ENCODE assay signal across 19 mouse cellular contexts in genomic region chr15:101210998-101211613, GRCm38 (mm10). TPM values are rescaled to one million over a fixed set of nuclear protein-coding genes. Genes with fewer than 3 reads are reported as not detected.
A peak's percentile ranks its signal among the peaks of the same experiment; 100 is the strongest.
DNase-seq lines count a peak whose midpoint lies in the region; ATAC-seq and TF ChIP-seq lines count a peak whose summit lies in the region.
"Had no signal": no experiment of that assay in that cellular context is flagged by ENCODE, and none has a peak within 500 bp of the region (broad histone marks: within the 10 kb centered on the region; RNA-seq: fewer than 3 reads in every experiment).

No protein-coding gene starts in this region.

- H3K4me1 ChIP-seq in embryonic facial prominence, embryonic 11.5 days (ENCODE audit: control insufficient read depth, insufficient read depth, low read length) = no peaks in the 10 kb centered on the region
- no peaks in the 10 kb centered on the region for H3K4me1 ChIP-seq in embryonic facial prominence, embryonic 10.5 days
- peaks cover 10% of the 10 kb centered on the region; the same call in 1 of the 2 replicates for H3K4me1 ChIP-seq in kidney, adult 2 months (ENCODE audit: control insufficient read depth, insufficient read depth, low read length)
- H3K4me1 ChIP-seq: limb, embryonic 10.5 days; neural tube, embryonic 15.5 days had no signal

- H3K9me3 ChIP-seq in embryonic facial prominence, embryonic 11.5 days (replicated peaks; ENCODE audit: control insufficient read depth, low read length) = no peaks in the 10 kb centered on the region
- H3K9me3 ChIP-seq in embryonic facial prominence, embryonic 10.5 days = no peaks in the 10 kb centered on the region
- H3K9me3 ChIP-seq: limb, embryonic 10.5 days; neural tube, embryonic 15.5 days had no signal

- 94% methylated on average over 14 of the region's 14 CpGs for WGBS in embryonic facial prominence, embryonic 11.5 days
- 96% methylated on average over 14 of the region's 14 CpGs for WGBS in embryonic facial prominence, embryonic 10.5 days
- WGBS in kidney, adult 2 months = 71% methylated on average over 14 of the region's 14 CpGs

- DNase-seq in embryonic facial prominence, embryonic 11.5 days (ENCODE audit: low spot score) = no peak
- DNase-seq in embryonic facial prominence, embryonic 10.5 days (ENCODE audit: low spot score) = no peak
- DNase-seq in kidney, adult 2 months = peak; percentile 35
- DNase-seq in kidney, postnatal 4 days = no peak
- DNase-seq in thymus, postnatal 4 days = peak; percentile 22
- DNase-seq in thymus, postnatal 36 days = no peak
- no peak for DNase-seq in left cerebral cortex, postnatal 4 days
- DNase-seq in frontal cortex, postnatal 36 days (ENCODE audit: low spot score in 2 of 2) = no peak
- DNase-seq: gastrocnemius, postnatal 36 days; kidney, adult 9 months; lung, adult 2 months; lung, postnatal 4 days; spleen, adult 18-20 months had no signal

- intact Hi-C loops in left cerebral cortex, postnatal 4 days (cut with DNase I) = no loop called here

- H3K27me3 ChIP-seq in embryonic facial prominence, embryonic 11.5 days (ENCODE audit: control insufficient read depth, insufficient read depth, low read length) = no peaks in the 10 kb centered on the region
- no peaks in the 10 kb centered on the region for H3K27me3 ChIP-seq in embryonic facial prominence, embryonic 10.5 days (replicated peaks; ENCODE audit: low read depth, poor library complexity, severe bottlenecking)
- H3K27me3 ChIP-seq in kidney, adult 2 months (replicated peaks; ENCODE audit: control insufficient read depth, insufficient read depth, low read length) = no peaks in the 10 kb centered on the region
- H3K27me3 ChIP-seq: neural tube, embryonic 15.5 days had no signal

- H3K4me3 ChIP-seq in embryonic facial prominence, embryonic 11.5 days (ENCODE audit: low read depth, low read length) = no peak overlapping the region
- no peak overlapping the region for H3K4me3 ChIP-seq in embryonic facial prominence, embryonic 10.5 days
- no peak overlapping the region for H3K4me3 ChIP-seq in kidney, adult 2 months (ENCODE audit: insufficient read depth, low read depth, low read length)
- H3K4me3 ChIP-seq: limb, embryonic 10.5 days; neural tube, embryonic 15.5 days had no signal

- 0 out of 2 replicates have a peak, but pooled peaks cover 2% of the 10 kb centered on the region for H3K36me3 ChIP-seq in embryonic facial prominence, embryonic 11.5 days (replicated peaks; ENCODE audit: control insufficient read depth, insufficient read depth, low read depth, low read length)
- peaks cover 77% of the 10 kb centered on the region for H3K36me3 ChIP-seq in embryonic facial prominence, embryonic 10.5 days (replicated peaks)
- no peaks in the 10 kb centered on the region for H3K36me3 ChIP-seq in kidney, adult 2 months (ENCODE audit: control insufficient read depth, insufficient read depth, low read length)

- H3K9ac ChIP-seq in embryonic facial prominence, embryonic 11.5 days (replicated peaks; ENCODE audit: low read length) = no peak overlapping the region
- H3K9ac ChIP-seq: neural tube, embryonic 15.5 days had no signal

- ATAC-seq in embryonic facial prominence, embryonic 11.5 days (replicated peaks; ENCODE audit: insufficient number of reproducible peaks, low FRiP score, low TSS enrichment, low read depth) = peak; percentile 46; the same call in 1 of the 2 replicates
- ATAC-seq: forebrain, embryonic 14.5 days; hindbrain, embryonic 16.5 days; midbrain, embryonic 16.5 days had no signal

- TF ChIP-seq POLR2A in kidney, adult 2 months (IDR thresholded peaks at IDR 0.05; ENCODE audit: low read depth, low read length) = no peak

- no peak for TF ChIP-seq CTCF in kidney, adult 2 months (conservative IDR thresholded peaks at IDR 0.05; ENCODE audit: insufficient read depth, insufficient read length, low read depth, low read length)

- no peak overlapping the region for H3K4me2 ChIP-seq in embryonic facial prominence, embryonic 11.5 days (ENCODE audit: low read depth, low read length)
- H3K4me2 ChIP-seq: heart, embryonic 11.5 days; neural tube, embryonic 15.5 days had no signal

- no peak overlapping the region for H3K27ac ChIP-seq in embryonic facial prominence, embryonic 11.5 days (replicated peaks; ENCODE audit: low read depth, low read length)
- no peak overlapping the region for H3K27ac ChIP-seq in embryonic facial prominence, embryonic 10.5 days (replicated peaks)
- no peak overlapping the region for H3K27ac ChIP-seq in kidney, adult 2 months (ENCODE audit: insufficient read depth, low read depth, low read length)
- H3K27ac ChIP-seq: limb, embryonic 10.5 days; neural tube, embryonic 15.5 days had no signal

RNA-seq across cellular contexts. Expression of gene Grasp, which starts 12.9 kb away (rescaled TPM):
- 5.6 and 6.0 TPM in 2 replicates for polyA plus RNA-seq in embryonic facial prominence, embryonic 11.5 days (2014; fragmentation: Nextera tagmentation; extraction: Ambion mirVana)
- polyA plus RNA-seq in embryonic facial prominence, embryonic 10.5 days (2016; fragmentation: Nextera tagmentation; extraction: Ambion mirVana) = 5.3 and 6.7 TPM in 2 replicates
- 6.2 and 7.0 TPM in 2 replicates for polyA plus RNA-seq in kidney, adult 2 months (2012; rRNA removed)
- total RNA-seq in left cerebral cortex, postnatal 4 days (2021) = 10 to 100 TPM; 12.3 to 13.5 TPM

RNA-seq across cellular contexts. Expression of gene Acvr1b, which starts 37.2 kb away (rescaled TPM):
- 10.5 and 11.4 TPM in 2 replicates for polyA plus RNA-seq in embryonic facial prominence, embryonic 11.5 days (2014; fragmentation: Nextera tagmentation; extraction: Ambion mirVana)
- polyA plus RNA-seq in embryonic facial prominence, embryonic 10.5 days (2016; fragmentation: Nextera tagmentation; extraction: Ambion mirVana) = 5.5 and 6.2 TPM in 2 replicates
- polyA plus RNA-seq in kidney, adult 2 months (2012; rRNA removed) = 37.0 and 37.2 TPM in 2 replicates
- total RNA-seq in left cerebral cortex, postnatal 4 days (2021) = 10 to 100 TPM; 96.1 to 98.6 TPM

RNA-seq across cellular contexts. Expression of gene Nr4a1, which starts 43.0 kb away (rescaled TPM):
- 2.2 and 3.0 TPM in 2 replicates for polyA plus RNA-seq in embryonic facial prominence, embryonic 11.5 days (2014; fragmentation: Nextera tagmentation; extraction: Ambion mirVana)
- polyA plus RNA-seq in embryonic facial prominence, embryonic 10.5 days (2016; fragmentation: Nextera tagmentation; extraction: Ambion mirVana) = 4.7 and 5.3 TPM in 2 replicates
- polyA plus RNA-seq in kidney, adult 2 months (2012; rRNA removed) = 4.9 and 5.7 TPM in 2 replicates
- 10 to 100 TPM; 20.1 to 22.6 TPM for total RNA-seq in left cerebral cortex, postnatal 4 days (2021)

Comparison
In these comparisons a context has a peak if more than half of its experiments do, and no peak if none do; other contexts are left out.
1. DNase-seq: peak in kidney, adult 2 months (single experiment) and thymus, postnatal 4 days (single experiment); none in embryonic facial prominence, embryonic 11.5 days (single experiment), embryonic facial prominence, embryonic 10.5 days (single experiment), kidney, postnatal 4 days (0 of 2), thymus, postnatal 36 days (0 of 2), left cerebral cortex, postnatal 4 days (single experiment) and frontal cortex, postnatal 36 days (0 of 2).